Mouse (Mus musculus) mesoderm, embryonic 11.5 days (tissue): ENCODE results near the gene Focad.

Source experiments
- DNase-seq: peaks from one replicate; pipeline ENCODE4 v3.0.0-alpha.2; 2012; ENCODE audit warnings: low read depth, low spot score

Gene Focad

GRCm38 (mm10) chr4:88448976-88449375 lies 354.5 kb downstream of the Focad start:
- no peak for DNase-seq

GRCm38 (mm10) chr4:88450087-88450765 lies 355.8 kb downstream of the Focad start:
- DNase-seq, result no peak

GRCm38 (mm10) chr4:88458093-88458492 lies 363.7 kb downstream of the Focad start:
- no peak for DNase-seq

- no peak for DNase-seq
Observed at GRCm38 (mm10) chr4:88458673-88459072, 364.2 kb downstream of the Focad start.
